Mouse (Mus musculus) olfactory bulb, adult 2 months (tissue): ENCODE results near the gene Hdac9.

ENCODE experiments used
- CTCF ChIP-seq: fragments of 200-500 bp; IDR thresholded peaks from 2 replicates; pipeline ENCODE4 v1.5.1; 2012; ENCODE audit warnings: low read depth, mild to moderate bottlenecking, low read length, moderate library complexity; ENCODE audit not compliant: insufficient read depth
- POLR2A ChIP-seq: fragments of 200-500 bp; IDR thresholded peaks from 2 replicates; pipeline ENCODE4 v1.6.1; 2012; ENCODE audit warnings: mild to moderate bottlenecking, low read depth, low read length, moderate library complexity; ENCODE audit not compliant: insufficient read depth

- TF ChIP-seq CTCF (no peak), POLR2A (no peak)
Observed at GRCm38 (mm10) chr12:34440930-34441329, 476.0 kb downstream of the Hdac9 start.
